Mouse (Mus musculus) CH12.LX (cell line): Measurements from ENCODE around the gene Krtap11-1. TPM values are rescaled to one million over a fixed set of nuclear protein-coding genes. Genes with fewer than 3 reads are reported as not detected.

Experiments
- DNase-seq: peaks from one replicate; pipeline ENCODE4 v3.0.0-alpha.2; 2013; ENCODE audit errors: extremely low read depth
- H3K27ac ChIP-seq: 2 replicates; pipeline ENCODE4 v1.5.1; 2012; ENCODE audit warnings: low read depth, mild to moderate bottlenecking, control low read depth, moderate library complexity; ENCODE audit not compliant: insufficient read depth
- H3K27me3 ChIP-seq: replicated peaks from 2 replicates; pipeline ENCODE3; 2012; ENCODE audit warnings: inconsistent platforms
- H3K36me3 ChIP-seq, 2 experiments: replicated peaks in 1 of 2; 2 replicates each; pipeline versions ENCODE3 to v1.6.1; 2012; ENCODE audit warnings: inconsistent platforms in 1 of 2, low read length in 1 of 2, mild to moderate bottlenecking in 1 of 2, mixed read lengths in 1 of 2, moderate library complexity in 1 of 2; ENCODE audit not compliant: control insufficient read depth in 1 of 2, insufficient read depth in 1 of 2
- H3K4me1 ChIP-seq, 2 experiments: 2 replicates each; pipeline ENCODE4 v1.6.1; 2012; ENCODE audit warnings: inconsistent platforms in 1 of 2, moderate library complexity in 1 of 2; ENCODE audit not compliant: insufficient read depth in 2 of 2, control insufficient read depth in 1 of 2
- H3K4me2 ChIP-seq: 2 replicates; pipeline ENCODE4 v1.6.1; 2012; ENCODE audit warnings: low read depth, mild to moderate bottlenecking, control low read depth; ENCODE audit not compliant: poor library complexity, insufficient read depth, severe bottlenecking
- H3K4me3 ChIP-seq, 3 experiments: fragments of 150-350 bp in 1 of 3; sonication (generic) in 1 of 3; replicated peaks in 1 of 3; 2 replicates each; pipeline versions ENCODE3 to v1.5.1; 2011 to 2012; ENCODE audit warnings: low read depth in 2 of 3, low read length in 2 of 3, mild to moderate bottlenecking in 2 of 3, moderate library complexity in 2 of 3, control low read depth in 1 of 3, improper control_type of control experiment in 1 of 3, inconsistent platforms in 1 of 3, mixed read lengths in 1 of 3; ENCODE audit not compliant: poor library complexity in 1 of 3
- H3K79me2 ChIP-seq: replicated peaks from 2 replicates; pipeline ENCODE4 v1.6.1; 2012; ENCODE audit warnings: mild to moderate bottlenecking, moderate library complexity; ENCODE audit not compliant: control insufficient read depth, poor library complexity, insufficient read depth, severe bottlenecking; ENCODE audit errors: extremely low read depth
- H3K9ac ChIP-seq: 2 replicates; pipeline ENCODE4 v1.6.1; 2012; ENCODE audit warnings: low read depth, mild to moderate bottlenecking, control low read depth, moderate library complexity; ENCODE audit not compliant: insufficient read depth
- H3K9me3 ChIP-seq: replicated peaks from 2 replicates; pipeline ENCODE3; 2012; ENCODE audit warnings: low read length, inconsistent platforms, mixed read lengths
- BHLHE40 ChIP-seq: IDR thresholded peaks from 2 replicates; pipeline ENCODE4 v1.6.1; 2011; ENCODE audit warnings: mild to moderate bottlenecking, low read depth, low read length, improper control_type of control experiment
- CHD1 ChIP-seq: IDR thresholded peaks from 2 replicates; pipeline ENCODE4 v1.6.1; 2012; ENCODE audit warnings: low read depth, low read length, improper control_type of control experiment, inconsistent platforms
- CHD2 ChIP-seq: IDR thresholded peaks from 2 replicates; pipeline ENCODE4 v1.6.1; 2011; ENCODE audit warnings: low read length, improper control_type of control experiment
- CTCF ChIP-seq, 2 experiments: IDR thresholded peaks in 1 of 2; conservative IDR thresholded peaks in 1 of 2; 2 replicates each; pipeline ENCODE4 v1.5.1; 2011 to 2012; ENCODE audit warnings: low read depth in 2 of 2, low read length in 2 of 2, improper control_type of control experiment in 1 of 2, inconsistent platforms in 1 of 2, mild to moderate bottlenecking in 1 of 2, moderate library complexity in 1 of 2
- ELF1 ChIP-seq: IDR thresholded peaks from 2 replicates; pipeline ENCODE4 v1.6.1; 2014; ENCODE audit warnings: low read depth, mild to moderate bottlenecking, inconsistent platforms, low read length, improper control_type of control experiment
- ETS1 ChIP-seq: conservative IDR thresholded peaks from 2 replicates; pipeline ENCODE4 v1.6.1; 2012; ENCODE audit warnings: low read depth, mild to moderate bottlenecking, inconsistent platforms, low read length, improper control_type of control experiment, moderate library complexity
- GABPA ChIP-seq: IDR thresholded peaks from 2 replicates; pipeline ENCODE4 v1.6.1; 2012; ENCODE audit warnings: low read depth, low read length, improper control_type of control experiment, inconsistent platforms; ENCODE audit not compliant: insufficient replicate concordance
- HCFC1 ChIP-seq: IDR thresholded peaks from 2 replicates; pipeline ENCODE4 v1.6.1; 2012; ENCODE audit warnings: low read depth, mild to moderate bottlenecking, inconsistent platforms, low read length, improper control_type of control experiment
- MAFK ChIP-seq: IDR thresholded peaks from 2 replicates; pipeline ENCODE4 v1.6.1; 2011; ENCODE audit warnings: low read length, improper control_type of control experiment; ENCODE audit not compliant: insufficient replicate concordance
- MAZ ChIP-seq: IDR thresholded peaks from 2 replicates; pipeline ENCODE4 v1.6.1; 2012; ENCODE audit warnings: low read depth, mild to moderate bottlenecking, inconsistent platforms, low read length, improper control_type of control experiment, moderate library complexity
- MEF2A ChIP-seq: IDR thresholded peaks from 2 replicates; pipeline ENCODE4 v1.6.1; 2014; ENCODE audit warnings: low read depth, mild to moderate bottlenecking, inconsistent platforms, low read length, improper control_type of control experiment, borderline replicate concordance
- MYC ChIP-seq: IDR thresholded peaks from 2 replicates; pipeline ENCODE4 v1.6.1; 2011; ENCODE audit warnings: low read depth, mild to moderate bottlenecking, improper control_type of control experiment, low read length
- NELFE ChIP-seq: IDR thresholded peaks from 2 replicates; pipeline ENCODE4 v1.6.1; 2011; ENCODE audit warnings: low read depth, low read length, improper control_type of control experiment
- POLR2A ChIP-seq: IDR thresholded peaks from 2 replicates; pipeline ENCODE4 v1.6.1; 2011; ENCODE audit warnings: low read depth, mild to moderate bottlenecking, improper control_type of control experiment, low read length
- POLR2AphosphoS2 ChIP-seq: IDR thresholded peaks from 2 replicates; pipeline ENCODE4 v1.6.1; 2011; ENCODE audit warnings: low read depth, low read length, improper control_type of control experiment
- SIN3A ChIP-seq: IDR thresholded peaks from 2 replicates; pipeline ENCODE4 v1.6.1; 2012; ENCODE audit warnings: low read length, improper control_type of control experiment, inconsistent platforms
- TCF12 ChIP-seq: IDR thresholded peaks from 2 replicates; pipeline ENCODE4 v1.6.1; 2014; ENCODE audit warnings: low read depth, mild to moderate bottlenecking, inconsistent platforms, low read length, improper control_type of control experiment
- UBTF ChIP-seq: IDR thresholded peaks from 2 replicates; pipeline ENCODE4 v1.6.1; 2012; ENCODE audit warnings: low read depth, mild to moderate bottlenecking, inconsistent platforms, low read length, improper control_type of control experiment, moderate library complexity
- dilution Hi-C: fragments of 300-500 bp; cut with MboI; formaldehyde crosslinking; loops from 2 replicates; pipeline ENCODE4 v1.14.3; 2020; ENCODE audit warnings: low sequenced_read_pairs; ENCODE audit not compliant: extremely low pct_unique_long_range_greater_than_20kb, extremely low pct_ligation_motif_present
- in situ Hi-C: fragments of 300-500 bp; cut with MboI; formaldehyde crosslinking; loops from 3 replicates; pipeline ENCODE4 v1.14.3; 2019; ENCODE audit warnings: low sequenced_read_pairs, low pct_ligation_motif_present, low pct_unique_long_range_greater_than_20kb, mixed read lengths
- polyA plus RNA-seq: library from polyadenylated mRNA; unstranded; fragments of >175 nt; gene quantifications from 2 replicates; pipeline ENCODE4 v1.2.1, GENCODE M21; 2012; ENCODE audit warnings: low read depth; ENCODE audit not compliant: insufficient read length
- total RNA-seq, 2 experiments: library from RNA; depleted of rRNA; stranded (reverse); fragments of 300-350 nt in 1 of 2; fragments of >200 nt in 1 of 2; gene quantifications; 2 replicates each; pipeline ENCODE4 v1.2.3; 2012 to 2014

The Krtap11-1 gene
- total RNA-seq (2012; rRNA removed) (not detected in 2 replicates), total RNA-seq (2014; rRNA removed) (not detected in 2 replicates), polyA plus RNA-seq (not detected in 2 replicates)

- Histone ChIP-seq H3K9ac (no peak within 1 kb of the TSS), H3K9me3 (peaks cover 85% of the 10 kb centered on the region), H3K4me3 (peak within 1 kb of the TSS in 1 of 3 experiments; percentile 1), H3K36me3 (no peaks in the 10 kb centered on the region), H3K27me3 (no peaks in the 10 kb centered on the region), H3K4me1 (no peaks in the 10 kb centered on the region), H3K4me2 (no peak within 1 kb of the TSS), H3K27ac (no peak within 1 kb of the TSS), H3K79me2 (no peaks in the 10 kb centered on the region)
- dilution Hi-C loops (no loop called here), in situ Hi-C loops (no loop called here)
- no peak for DNase-seq
- TF ChIP-seq TCF12 (no peak), ETS1 (no peak), CHD2 (no peak), POLR2A (no peak), POLR2AphosphoS2 (no peak), MAFK (no peak), ELF1 (no peak), CTCF (conservative IDR thresholded peaks at IDR 0.05 in 1 of 2, IDR thresholded peaks at IDR 0.05 in 1 of 2; ENCODE audit: low read depth in 2 of 2, low read length in 2 of 2) (no peak), NELFE (no peak), MYC (no peak), MEF2A (no peak), UBTF (no peak), SIN3A (no peak), HCFC1 (no peak), MAZ (no peak), BHLHE40 (no peak)
Measured at GRCm38 (mm10) chr16:89571083-89571482, at the start of gene Krtap11-1. Krtap11-1 (minus strand) TSS chr16:89571183.

GRCm38 (mm10) chr16:89618190-89618589 lies 47.2 kb upstream of the Krtap11-1 start:
- in situ Hi-C loops: no loop called here

More at GRCm38 (mm10) chr16:89618190-89618589, 47.2 kb upstream of the Krtap11-1 start:
- Histone ChIP-seq H3K4me1 (no peaks in the 10 kb centered on the region), H3K27me3 (no peaks in the 10 kb centered on the region), H3K9me3 (peaks cover 75% of the 10 kb centered on the region), H3K36me3 (no peaks in the 10 kb centered on the region), H3K4me2 (no peak overlapping the region), H3K9ac (no peak overlapping the region), H3K79me2 (no peaks in the 10 kb centered on the region), H3K27ac (no peak overlapping the region), H3K4me3 (no peak overlapping the region)
- no peak for DNase-seq
- dilution Hi-C loops: no loop called here
- TF ChIP-seq ETS1 (no peak), CHD1 (no peak), NELFE (no peak), UBTF (no peak), GABPA (no peak)
